Mouse (Mus musculus): ENCODE data around the gene Snx9.

Snx9 gene

GRCm38 (mm10) chr17:5807847-5808386, 33.2 kb upstream of the Snx9 start:
- DNase-seq (ENCODE audit: low read depth), result peak; percentile 51

- no peak for DNase-seq (ENCODE audit: low read depth)
Measured at GRCm38 (mm10) chr17:5813863-5814640, 27.1 kb upstream of the Snx9 start.

GRCm38 (mm10) chr17:5814641-5814920, 26.5 kb upstream of the Snx9 start:
- DNase-seq (ENCODE audit: low read depth), result no peak

GRCm38 (mm10) chr17:5817871-5818270, 23.3 kb upstream of the Snx9 start:
- DNase-seq (ENCODE audit: low read depth), result no peak

GRCm38 (mm10) chr17:5819105-5819504, 22.0 kb upstream of the Snx9 start:
- DNase-seq (ENCODE audit: low read depth), result no peak

- DNase-seq (ENCODE audit: low read depth), result no peak
Measured at GRCm38 (mm10) chr17:5819799-5820201, 21.3 kb upstream of the Snx9 start.

GRCm38 (mm10) chr17:5822541-5822940, 18.6 kb upstream of the Snx9 start:
- no peak for DNase-seq (ENCODE audit: low read depth)

- no peak for DNase-seq (ENCODE audit: low read depth)
Measured at GRCm38 (mm10) chr17:5823032-5823431, 18.1 kb upstream of the Snx9 start.

- DNase-seq (ENCODE audit: low read depth), result peak; percentile 43
Measured at GRCm38 (mm10) chr17:5827836-5828582, 13.1 kb upstream of the Snx9 start.

- no peak for DNase-seq (ENCODE audit: low read depth)
Measured at GRCm38 (mm10) chr17:5828583-5828836, 12.6 kb upstream of the Snx9 start.

GRCm38 (mm10) chr17:5828944-5829343, 12.2 kb upstream of the Snx9 start:
- no peak for DNase-seq (ENCODE audit: low read depth)

- DNase-seq (ENCODE audit: low read depth), result no peak
Measured at GRCm38 (mm10) chr17:5829930-5830329, 11.2 kb upstream of the Snx9 start.

- DNase-seq (ENCODE audit: low read depth), result no peak
Measured at GRCm38 (mm10) chr17:5830382-5830781, 10.7 kb upstream of the Snx9 start.

- no peak for DNase-seq (ENCODE audit: low read depth)
Measured at GRCm38 (mm10) chr17:5830832-5831231, 10.3 kb upstream of the Snx9 start.

- DNase-seq (ENCODE audit: low read depth), result no peak
Measured at GRCm38 (mm10) chr17:5831257-5831806, 9.8 kb upstream of the Snx9 start.

- no peak for DNase-seq (ENCODE audit: low read depth)
Measured at GRCm38 (mm10) chr17:5834166-5834565, 7.0 kb upstream of the Snx9 start.

- DNase-seq (ENCODE audit: low read depth), result no peak
Measured at GRCm38 (mm10) chr17:5834798-5835328, 6.3 kb upstream of the Snx9 start.

GRCm38 (mm10) chr17:5839549-5840240, 1.4 kb upstream of the Snx9 start:
- DNase-seq (ENCODE audit: low read depth), result no peak

- peak; percentile 46 for DNase-seq (ENCODE audit: low read depth)
Measured at GRCm38 (mm10) chr17:5840550-5841127, 490 bp upstream of the Snx9 start.

GRCm38 (mm10) chr17:5841943-5842273, 779 bp downstream of the Snx9 start:
- no peak for DNase-seq (ENCODE audit: low read depth)

- DNase-seq (ENCODE audit: low read depth), result no peak
Measured at GRCm38 (mm10) chr17:5842988-5843640, 2.0 kb downstream of the Snx9 start.

GRCm38 (mm10) chr17:5843641-5843990, 2.5 kb downstream of the Snx9 start:
- DNase-seq (ENCODE audit: low read depth), result no peak
